Mouse (Mus musculus) intestine, embryonic 16.5 days (tissue): ENCODE measurements around the gene Cyb561d1. TPM values are rescaled to one million over a fixed set of nuclear protein-coding genes. Genes with fewer than 3 reads are reported as not detected.

Experiments
- ATAC-seq: fragments of 200-750 bp; cut with Nextera tagmentation; 2 replicates; pipeline ENCODE4 v1.8.0; 2017; ENCODE audit warnings: moderate TSS enrichment, moderate library complexity
- H3K27ac ChIP-seq: fragments of 300-500 bp; sonication (generic); 2 replicates; pipeline ENCODE4 v1.5.1; 2014; ENCODE audit warnings: mild to moderate bottlenecking, low read length
- H3K27me3 ChIP-seq: fragments of 300-500 bp; sonication (generic); replicated peaks from 2 replicates; pipeline ENCODE4 v1.6.1; 2014; ENCODE audit warnings: low read length, control low read depth, mixed read lengths; ENCODE audit not compliant: control insufficient read depth, insufficient read depth
- H3K36me3 ChIP-seq: fragments of 300-500 bp; sonication (generic); 2 replicates; pipeline ENCODE4 v1.6.1; 2014; ENCODE audit warnings: low read length, control low read depth; ENCODE audit not compliant: control insufficient read depth, insufficient read depth
- H3K4me1 ChIP-seq: fragments of 300-500 bp; sonication (generic); 2 replicates; pipeline ENCODE4 v1.6.1; 2014; ENCODE audit warnings: low read length, control low read depth, mixed read lengths; ENCODE audit not compliant: control insufficient read depth, insufficient read depth
- H3K4me2 ChIP-seq: fragments of 300-500 bp; sonication (generic); 2 replicates; pipeline ENCODE4 v1.6.1; 2014; ENCODE audit warnings: low read depth, low read length, control low read depth
- H3K4me3 ChIP-seq: fragments of 300-500 bp; sonication (generic); 2 replicates; pipeline ENCODE4 v1.5.1; 2014; ENCODE audit warnings: mild to moderate bottlenecking, low read length
- H3K9ac ChIP-seq: fragments of 300-500 bp; sonication (generic); 2 replicates; pipeline ENCODE4 v1.6.1; 2014; ENCODE audit warnings: low read depth, low read length
- H3K9me3 ChIP-seq: fragments of 300-500 bp; sonication (generic); 2 replicates; pipeline ENCODE4 v1.6.1; 2016; ENCODE audit warnings: low read length, control low read depth; ENCODE audit not compliant: control insufficient read depth
- WGBS: fragments of 180-500 bp; shearing (Covaris S2); extraction: QIAGEN DNeasy Blood & Tissue Kit; methylation state at CpG from one replicate; pipeline ENCODE4 v1.1.7; 2014; 5-methylcytosine and 5-hydroxymethylcytosine counted together
- polyA plus RNA-seq: library from polyadenylated mRNA; unstranded; fragments of >200 nt; fragmentation: Nextera tagmentation; extraction: Ambion mirVana; gene quantifications from 2 replicates; pipeline ENCODE4 v1.2.1, GENCODE M21; 2015

Gene Cyb561d1
- polyA plus RNA-seq, 1 experiment from 2014 or later = 4.2 TPM

DNA sequence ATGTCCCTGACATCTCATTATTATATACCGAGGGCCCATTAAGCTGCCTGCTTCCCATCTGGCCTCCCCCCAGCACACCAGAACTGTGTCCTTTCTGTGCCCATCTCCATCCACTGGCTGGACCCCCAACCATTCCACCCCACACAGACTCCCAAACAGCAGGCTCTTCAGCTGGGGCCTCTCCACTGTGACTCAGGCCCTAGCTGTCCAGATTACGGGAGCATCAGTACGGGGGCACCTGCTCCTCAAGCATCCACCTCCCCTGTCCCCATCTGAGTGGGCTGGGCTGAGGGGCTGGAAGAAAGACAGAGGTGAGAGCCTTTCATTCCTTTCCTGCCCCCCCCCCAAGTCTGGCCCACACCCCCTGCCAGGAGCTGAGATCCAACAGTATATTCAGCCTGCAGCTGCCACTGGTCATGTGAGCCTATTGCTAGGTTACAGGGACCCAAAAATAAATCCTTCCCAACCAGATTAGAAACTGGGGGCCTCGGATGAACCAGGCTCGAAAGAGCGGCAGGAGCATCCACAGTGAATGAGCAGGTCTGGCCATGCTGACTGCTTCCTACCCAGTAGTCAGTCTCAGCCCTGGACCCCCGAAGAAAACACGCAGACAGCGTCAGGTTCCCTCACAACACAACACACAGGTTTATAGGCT is 42.5 kb downstream of the Cyb561d1 start:
- no peaks in the 10 kb centered on the region for H3K4me1 ChIP-seq
- no peak overlapping the region for H3K4me3 ChIP-seq
- H3K4me2 ChIP-seq = no peak overlapping the region
- no peaks in the 10 kb centered on the region for H3K9me3 ChIP-seq
- ATAC-seq = no peak
- 0 out of 2 replicates have a peak overlapping the region, but pooled peaks have one; percentile 7 for H3K9ac ChIP-seq
- 0 out of 2 replicates have a peak, but pooled peaks cover 2% of the 10 kb centered on the region for H3K27me3 ChIP-seq
- WGBS = 63% methylated on average over 9 of the region's 9 CpGs
- H3K27ac ChIP-seq = no peak overlapping the region
- no peaks in the 10 kb centered on the region for H3K36me3 ChIP-seq

DNA sequence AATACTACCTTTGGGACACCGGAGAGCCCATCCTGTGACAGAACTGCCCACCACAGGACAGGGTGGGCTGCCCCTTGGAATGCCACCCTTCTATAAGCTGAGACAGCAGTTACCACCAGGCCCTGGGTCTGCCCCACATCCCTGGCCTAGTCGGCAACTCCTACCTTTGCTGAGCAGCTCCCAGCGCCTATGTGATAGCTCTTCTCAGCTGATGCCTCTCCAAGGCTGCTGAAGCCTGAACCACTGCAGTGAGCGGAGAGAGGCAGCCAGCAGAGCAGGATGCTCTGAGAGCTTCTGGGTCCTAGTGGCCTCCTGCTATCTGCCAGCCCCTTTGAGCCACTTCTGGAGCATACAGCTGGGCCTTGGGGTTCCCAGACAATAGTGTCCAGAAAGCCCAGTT is 46.4 kb downstream of the Cyb561d1 start, which contains the start of gene Gpr61:
Gene Gpr61, minus strand, starts transcription at position 227 of the 400 bp plus-strand sequence.
- no peaks in the 10 kb centered on the region for H3K27me3 ChIP-seq

DNA sequence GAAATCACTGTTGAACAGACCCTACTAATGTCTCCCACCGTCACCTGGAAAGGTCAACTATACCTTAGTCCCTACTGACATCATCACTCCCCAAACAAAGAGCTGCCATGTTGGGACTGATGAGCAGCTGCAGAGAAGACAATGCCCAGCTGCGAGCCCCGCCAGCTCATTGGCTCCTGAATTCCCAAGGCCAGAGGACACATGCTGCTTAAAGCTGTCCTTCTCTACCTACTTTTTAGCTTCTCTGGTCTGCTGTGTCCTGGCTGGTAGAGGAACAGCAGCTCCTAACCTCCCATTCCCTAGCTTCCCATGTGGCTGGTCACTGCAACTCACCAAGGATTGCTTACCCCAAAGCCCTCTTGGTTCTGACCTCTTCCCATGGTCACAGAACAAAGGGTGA is 48.7 kb downstream of the Cyb561d1 start:
- H3K27me3 ChIP-seq = no peaks in the 10 kb centered on the region
- H3K9ac ChIP-seq = no peak overlapping the region
- no peak overlapping the region for H3K4me2 ChIP-seq
- H3K27ac ChIP-seq = no peak overlapping the region
- no peak for ATAC-seq
- 92% methylated on average over 3 of the region's 3 CpGs for WGBS
- H3K4me1 ChIP-seq = no peaks in the 10 kb centered on the region
- H3K9me3 ChIP-seq = no peaks in the 10 kb centered on the region
- H3K36me3 ChIP-seq = no peaks in the 10 kb centered on the region
- no peak overlapping the region for H3K4me3 ChIP-seq

More for the DNA sequence above, 46.4 kb downstream of the Cyb561d1 start, which contains the start of gene Gpr61:
- ATAC-seq = no peak; the same call in 1 of the 2 replicates
- no peak within 1 kb of the TSS for H3K4me3 ChIP-seq
- H3K9me3 ChIP-seq = no peaks in the 10 kb centered on the region
- 41% methylated on average over 4 of the region's 4 CpGs for WGBS
- no peaks in the 10 kb centered on the region for H3K36me3 ChIP-seq
- H3K4me2 ChIP-seq = no peak within 1 kb of the TSS
- H3K9ac ChIP-seq = no peak within 1 kb of the TSS
- no peaks in the 10 kb centered on the region for H3K4me1 ChIP-seq
- H3K27ac ChIP-seq = no peak within 1 kb of the TSS

DNA sequence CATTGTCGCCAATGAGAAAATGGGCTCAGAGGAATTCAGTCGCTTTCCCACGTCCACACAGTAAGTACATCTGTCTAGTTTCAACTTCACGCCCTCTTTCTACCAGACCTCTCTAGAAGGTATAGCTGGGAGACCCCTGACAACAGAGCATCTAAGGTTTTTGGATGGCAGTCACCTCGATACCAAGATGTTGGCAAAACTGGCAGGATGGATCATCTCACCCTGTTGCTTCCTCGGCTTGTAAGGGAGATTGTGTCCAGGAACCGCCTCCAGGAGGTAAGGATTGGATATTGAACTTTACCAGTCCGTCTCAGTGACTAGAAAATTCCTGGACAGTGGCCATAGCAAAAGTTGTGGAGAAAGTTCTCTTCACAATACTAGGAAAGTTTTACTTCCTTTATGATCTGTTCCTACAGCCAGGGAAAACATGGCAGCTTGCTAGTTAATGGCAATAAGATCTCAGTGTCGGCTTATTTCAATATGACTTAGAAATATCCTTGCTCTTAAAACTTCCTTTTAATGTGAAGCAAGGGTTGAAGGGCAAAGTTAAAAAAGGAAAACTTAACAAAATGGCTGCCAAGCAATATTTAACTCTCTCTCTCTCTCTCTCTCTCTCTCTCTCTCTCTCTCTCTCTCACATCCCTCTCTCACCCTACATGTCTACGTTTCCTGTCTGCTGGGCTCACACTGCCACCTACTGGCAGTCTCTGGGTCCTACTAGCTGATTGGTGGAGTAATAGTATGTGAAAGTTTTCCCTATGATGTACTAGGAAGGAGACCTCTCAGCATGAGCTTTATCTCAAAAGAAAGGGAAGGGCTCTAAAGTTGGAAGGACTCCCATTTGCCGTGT is 53.4 kb downstream of the Cyb561d1 start:
- H3K4me2 ChIP-seq = no peak overlapping the region
- H3K9me3 ChIP-seq = no peaks in the 10 kb centered on the region
- H3K27ac ChIP-seq = no peak overlapping the region
- no peaks in the 10 kb centered on the region for H3K27me3 ChIP-seq
- 66% methylated on average over 11 of the region's 11 CpGs for WGBS
- peak; percentile 55 for ATAC-seq
- H3K9ac ChIP-seq = no peak overlapping the region
- no peak overlapping the region for H3K4me3 ChIP-seq
- H3K36me3 ChIP-seq = no peaks in the 10 kb centered on the region
- H3K4me1 ChIP-seq = peaks cover 7% of the 10 kb centered on the region

DNA sequence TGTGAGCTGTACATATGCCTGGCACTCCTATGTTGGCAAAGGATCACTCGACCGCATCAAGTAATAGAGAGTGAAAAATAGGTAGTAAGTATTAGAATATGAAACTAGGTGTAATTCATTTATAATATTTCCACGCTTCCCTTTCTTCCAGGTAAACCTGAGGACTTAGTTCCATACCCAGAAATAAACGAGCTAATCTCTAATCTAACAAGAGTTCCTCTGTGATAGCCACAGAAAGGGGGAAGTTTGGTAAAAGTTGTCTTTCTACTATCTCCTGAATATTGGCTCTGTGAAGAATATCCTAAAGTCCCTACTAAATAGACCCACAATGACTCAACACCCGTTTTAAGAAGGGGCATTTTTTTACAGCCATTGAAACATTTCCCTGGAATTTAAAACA is 54.3 kb downstream of the Cyb561d1 start:
- Histone ChIP-seq H3K4me2 (peak overlapping the region; percentile 88), H3K9ac (peak overlapping the region; percentile 99), H3K9me3 (no peaks in the 10 kb centered on the region), H3K27ac (peak overlapping the region; percentile 59; the same call in 1 of the 2 replicates), H3K4me1 (peaks cover 7% of the 10 kb centered on the region), H3K4me3 (peak overlapping the region; percentile 99), H3K27me3 (no peaks in the 10 kb centered on the region), H3K36me3 (no peaks in the 10 kb centered on the region)
- ATAC-seq = no peak
- 51% methylated on average over 5 of the region's 5 CpGs for WGBS

Other genes with a start within 250 kb of the Cyb561d1 start
- gene Gstm3, start 231.9 kb downstream of the Cyb561d1 start, polyA plus RNA-seq = 160 and 183 TPM in 2 replicates
- gene Gstm2, start 214.8 kb downstream of the Cyb561d1 start, polyA plus RNA-seq = 207 and 212 TPM in 2 replicates
- 327 and 376 TPM in 2 replicates for gene Gstm1, start 183.2 kb downstream of the Cyb561d1 start, polyA plus RNA-seq
- gene Gstm4, start 156.3 kb downstream of the Cyb561d1 start, polyA plus RNA-seq = 47.9 and 49.2 TPM in 2 replicates
- gene Ampd2, start 114.6 kb downstream of the Cyb561d1 start, polyA plus RNA-seq = 46.9 and 48.9 TPM in 2 replicates
- gene Gnat2, start 108.4 kb downstream of the Cyb561d1 start, polyA plus RNA-seq = 1.9 and 2.7 TPM in 2 replicates
- 168 and 170 TPM in 2 replicates for gene Gnai3, start 55.1 kb downstream of the Cyb561d1 start, polyA plus RNA-seq
- gene Gpr61, start 46.3 kb downstream of the Cyb561d1 start, polyA plus RNA-seq = 0.11 and 0.13 TPM in 2 replicates
- 2.2 and 2.5 TPM in 2 replicates for gene Amigo1, start 14.9 kb downstream of the Cyb561d1 start, polyA plus RNA-seq
- 9.7 and 10.5 TPM in 2 replicates for gene Atxn7l2, start 9.7 kb upstream of the Cyb561d1 start, polyA plus RNA-seq
- 0.24 and 0.28 TPM in 2 replicates for gene Sypl2, start 25.4 kb upstream of the Cyb561d1 start, polyA plus RNA-seq
- gene Psma5, start 55.7 kb upstream of the Cyb561d1 start, polyA plus RNA-seq = 249 and 278 TPM in 2 replicates
- gene Sort1, start 82.9 kb upstream of the Cyb561d1 start, polyA plus RNA-seq = 3.7 and 4.3 TPM in 2 replicates
- gene Mybphl, start 163.7 kb upstream of the Cyb561d1 start, polyA plus RNA-seq = not detected in 2 replicates
- gene Psrc1, start 182.6 kb upstream of the Cyb561d1 start, polyA plus RNA-seq = 22.1 and 26.1 TPM in 2 replicates
- gene Celsr2, start 214.3 kb upstream of the Cyb561d1 start, polyA plus RNA-seq = 2.6 and 3.0 TPM in 2 replicates
- 166 and 168 TPM in 2 replicates for gene Sars, start 244.0 kb upstream of the Cyb561d1 start, polyA plus RNA-seq